Mouse (Mus musculus) kidney, adult 2 months (tissue): ENCODE results near the gene Ebf1.

Experiments used
- CTCF ChIP-seq: fragments of 200-500 bp; conservative IDR thresholded peaks from 2 replicates; pipeline ENCODE4 v1.5.1; 2011; ENCODE audit warnings: low read depth, mild to moderate bottlenecking, control low read depth, low read length, moderate library complexity, mixed read lengths; ENCODE audit not compliant: insufficient read depth, insufficient read length
- POLR2A ChIP-seq: fragments of 200-500 bp; IDR thresholded peaks from one replicate; pipeline ENCODE4 v1.6.1; 2011; ENCODE audit warnings: low read depth, low read length, control low read depth

DNA sequence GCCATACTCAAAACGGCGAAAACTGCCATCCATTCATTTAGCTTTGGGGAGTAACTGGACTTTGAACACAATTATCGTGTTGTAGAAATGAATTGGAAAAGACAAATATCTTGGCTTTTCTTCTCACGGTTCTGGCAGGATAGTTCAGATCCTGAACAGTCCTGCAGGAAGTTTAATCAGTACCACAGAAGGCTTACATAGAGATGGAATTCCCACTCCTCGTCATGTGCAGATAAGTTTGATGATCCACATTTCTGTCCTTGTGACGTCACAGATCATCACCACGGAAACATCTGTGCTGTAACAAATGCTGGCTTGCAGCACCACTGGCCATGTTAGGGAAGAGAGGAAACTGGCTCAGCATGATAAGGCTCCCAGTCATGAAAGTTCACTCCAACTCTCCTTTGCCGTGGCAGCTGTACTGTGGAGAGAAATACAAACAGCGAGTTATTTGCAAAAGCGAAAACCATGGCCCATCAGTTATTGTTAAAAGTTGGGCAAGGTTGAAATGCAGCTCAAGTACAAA, 280.1 kb downstream of the Ebf1 start:
- TF ChIP-seq CTCF (no peak), POLR2A (no peak)
